In the genomic region with DNA sequence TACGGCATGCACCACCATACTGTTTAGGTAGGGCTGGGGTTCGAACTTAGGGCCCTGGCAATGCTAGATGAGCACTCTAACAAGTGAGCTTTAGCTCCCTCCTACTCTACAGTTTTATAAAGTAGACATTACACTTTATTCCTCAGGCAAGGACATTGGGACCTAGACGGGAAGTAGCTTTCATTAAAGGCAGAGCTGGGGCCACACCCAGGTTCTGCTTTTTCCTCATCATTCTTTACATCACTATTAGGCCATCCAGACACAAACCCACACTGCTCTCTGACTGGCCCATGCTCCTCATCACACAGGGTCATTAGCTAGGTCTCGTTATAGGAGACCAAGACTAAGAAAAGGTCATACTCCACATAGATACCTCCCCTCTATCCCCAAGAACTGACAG, we compare ENCODE assay signal across 21 mouse cellular contexts.
"Had no signal": no experiment of that assay in that cellular context is flagged by ENCODE, and none has a peak within 500 bp of the region (broad histone marks: within the 10 kb centered on the region; RNA-seq: fewer than 3 reads in every experiment).

No protein-coding gene starts in this region.

- H3K9ac ChIP-seq: forebrain, postnatal 0 days; heart, embryonic 12.5 days; hindbrain, embryonic 12.5 days; hindbrain, embryonic 14.5 days; kidney, embryonic 15.5 days; limb, embryonic 13.5 days; limb, embryonic 15.5 days had no signal

- H3K4me1 ChIP-seq: heart, embryonic 10.5 days; heart, embryonic 12.5 days; hindbrain, embryonic 12.5 days; limb, embryonic 13.5 days; limb, embryonic 15.5 days had no signal

- H3K36me3 ChIP-seq: heart, embryonic 10.5 days; heart, embryonic 12.5 days; hindbrain, embryonic 10.5 days; hindbrain, embryonic 12.5 days; kidney, embryonic 15.5 days; limb, embryonic 13.5 days; limb, embryonic 15.5 days had no signal

- DNase-seq: forebrain, postnatal 0 days; gastrocnemius, postnatal 14 days; gastrocnemius, postnatal 36 days; heart, adult 18-20 months; heart, postnatal 10 days; heart, postnatal 4 days; kidney, adult 2 months; kidney, adult 9 months; layer of hippocampus, adult 9-11 months; layer of hippocampus, postnatal 36 days; left cerebral cortex, postnatal 4 days had no signal

- H3K4me3 ChIP-seq: heart, embryonic 10.5 days; heart, embryonic 12.5 days; hindbrain, embryonic 10.5 days; hindbrain, embryonic 12.5 days; kidney, embryonic 15.5 days; limb, embryonic 13.5 days; limb, embryonic 15.5 days had no signal

- H3K27ac ChIP-seq: heart, embryonic 10.5 days; hindbrain, embryonic 10.5 days; hindbrain, embryonic 12.5 days; hindbrain, embryonic 14.5 days; kidney, embryonic 15.5 days; kidney, postnatal 0 days; limb, embryonic 13.5 days; limb, embryonic 15.5 days had no signal

- H3K9me3 ChIP-seq: heart, embryonic 10.5 days; heart, embryonic 12.5 days; hindbrain, embryonic 10.5 days; hindbrain, embryonic 12.5 days; kidney, embryonic 15.5 days; limb, embryonic 13.5 days; limb, embryonic 15.5 days had no signal

- ATAC-seq: forebrain, postnatal 0 days; hindbrain, embryonic 16.5 days had no signal

- H3K4me2 ChIP-seq: heart, embryonic 12.5 days; hindbrain, embryonic 12.5 days; hindbrain, embryonic 14.5 days; kidney, embryonic 15.5 days; limb, embryonic 13.5 days; limb, embryonic 15.5 days had no signal
